Mouse (Mus musculus): ENCODE data around the gene Stard3. TPM values are rescaled to one million over a fixed set of nuclear protein-coding genes. Genes with fewer than 3 reads are reported as not detected.

Stard3 gene
- total RNA-seq, 2 experiments from 2014 or later: 4.6 to 7.6 TPM

GRCm38 (mm10) chr11:98389221-98389780, 31.1 kb downstream of the Stard3 start:
- ATAC-seq (replicated peaks; ENCODE audit: low FRiP score, poor library complexity, severe bottlenecking): no peak

GRCm38 (mm10) chr11:98390141-98390540, 32.0 kb downstream of the Stard3 start:
- no peak for ATAC-seq (replicated peaks; ENCODE audit: low FRiP score, poor library complexity, severe bottlenecking)

GRCm38 (mm10) chr11:98392034-98392433, 33.9 kb downstream of the Stard3 start:
- ATAC-seq (replicated peaks; ENCODE audit: low FRiP score, poor library complexity, severe bottlenecking): no peak

- peak; percentile 87 for ATAC-seq (replicated peaks; ENCODE audit: low FRiP score, poor library complexity, severe bottlenecking)
These were observed 34.5 kb downstream of the Stard3 start for GRCm38 (mm10) chr11:98392645-98393044.

- peak; percentile 70 for ATAC-seq (replicated peaks; ENCODE audit: low FRiP score, poor library complexity, severe bottlenecking)
These were observed 35.1 kb downstream of the Stard3 start for GRCm38 (mm10) chr11:98393317-98393716.

- no peak for ATAC-seq (replicated peaks; ENCODE audit: low FRiP score, poor library complexity, severe bottlenecking)
These were observed 36.1 kb downstream of the Stard3 start for GRCm38 (mm10) chr11:98394301-98394700.

GRCm38 (mm10) chr11:98395041-98395440, 36.9 kb downstream of the Stard3 start:
- peak; percentile 21 for ATAC-seq (replicated peaks; ENCODE audit: low FRiP score, poor library complexity, severe bottlenecking)

- ATAC-seq (replicated peaks; ENCODE audit: low FRiP score, poor library complexity, severe bottlenecking): no peak
These were observed 39.8 kb downstream of the Stard3 start for GRCm38 (mm10) chr11:98397946-98398345.

- peak; percentile 91 for ATAC-seq (replicated peaks; ENCODE audit: low FRiP score, poor library complexity, severe bottlenecking)
These were observed 42.1 kb downstream of the Stard3 start, which contains the start of gene Pgap3 for GRCm38 (mm10) chr11:98400161-98400726. Gene Pgap3 (minus strand): TSS chr11:98400490.

- ATAC-seq (replicated peaks; ENCODE audit: low FRiP score, poor library complexity, severe bottlenecking): no peak
These were observed 42.6 kb downstream of the Stard3 start for GRCm38 (mm10) chr11:98400816-98401215.

- no peak for ATAC-seq (replicated peaks; ENCODE audit: low FRiP score, poor library complexity, severe bottlenecking)
These were observed 48.5 kb downstream of the Stard3 start for GRCm38 (mm10) chr11:98406621-98407020.

GRCm38 (mm10) chr11:98408872-98409271, 50.7 kb downstream of the Stard3 start:
- no peak for ATAC-seq (replicated peaks; ENCODE audit: low FRiP score, poor library complexity, severe bottlenecking)

GRCm38 (mm10) chr11:98409341-98409822, 51.2 kb downstream of the Stard3 start:
- no peak for ATAC-seq (replicated peaks; ENCODE audit: low FRiP score, poor library complexity, severe bottlenecking)

GRCm38 (mm10) chr11:98412273-98412796, 54.2 kb downstream of the Stard3 start, which contains the start of gene Erbb2:
Gene Erbb2 (plus strand): TSS chr11:98412470.
- no peak for ATAC-seq (replicated peaks; ENCODE audit: low FRiP score, poor library complexity, severe bottlenecking)

GRCm38 (mm10) chr11:98412797-98413301, 54.7 kb downstream of the Stard3 start:
- ATAC-seq (replicated peaks; ENCODE audit: low FRiP score, poor library complexity, severe bottlenecking): no peak

- no peak for ATAC-seq (replicated peaks; ENCODE audit: low FRiP score, poor library complexity, severe bottlenecking)
These were observed 55.6 kb downstream of the Stard3 start for GRCm38 (mm10) chr11:98413731-98414130.

GRCm38 (mm10) chr11:98414162-98414561, 56.0 kb downstream of the Stard3 start:
- no peak for ATAC-seq (replicated peaks; ENCODE audit: low FRiP score, poor library complexity, severe bottlenecking)

- ATAC-seq (replicated peaks; ENCODE audit: low FRiP score, poor library complexity, severe bottlenecking): no peak
These were observed 58.9 kb downstream of the Stard3 start for GRCm38 (mm10) chr11:98417074-98417473.

- ATAC-seq (replicated peaks; ENCODE audit: low FRiP score, poor library complexity, severe bottlenecking): no peak
These were observed 60.1 kb downstream of the Stard3 start for GRCm38 (mm10) chr11:98418273-98418672.

- ATAC-seq (replicated peaks; ENCODE audit: low FRiP score, poor library complexity, severe bottlenecking): no peak
These were observed 60.9 kb downstream of the Stard3 start for GRCm38 (mm10) chr11:98418939-98419547.

GRCm38 (mm10) chr11:98426592-98426991, 68.4 kb downstream of the Stard3 start:
- no peak for ATAC-seq (replicated peaks; ENCODE audit: low FRiP score, poor library complexity, severe bottlenecking)
